27 mouse cellular contexts compared by ENCODE assay signal in genomic region chr4:44254579-44254978, GRCm38 (mm10). TPM values are rescaled to one million over a fixed set of nuclear protein-coding genes. Genes with fewer than 3 reads are reported as not detected.
"Had no signal": no experiment of that assay in that cellular context is flagged by ENCODE, and none has a peak within 500 bp of the region (broad histone marks: within the 10 kb centered on the region; RNA-seq: fewer than 3 reads in every experiment).

No protein-coding gene starts in this region.

- H3K4me3 ChIP-seq: embryonic facial prominence, embryonic 10.5 days; embryonic facial prominence, embryonic 12.5 days; embryonic facial prominence, embryonic 13.5 days; embryonic facial prominence, embryonic 15.5 days; erythroblast, embryonic 14.5 days; forebrain, embryonic 10.5 days; forebrain, embryonic 12.5 days; forebrain, embryonic 13.5 days; forebrain, embryonic 15.5 days; gastrocnemius, adult 2 months; heart, adult 2 months had no signal

- H3K36me3 ChIP-seq: embryonic facial prominence, embryonic 10.5 days; embryonic facial prominence, embryonic 12.5 days; embryonic facial prominence, embryonic 13.5 days; embryonic facial prominence, embryonic 15.5 days; forebrain, embryonic 10.5 days; forebrain, embryonic 12.5 days; forebrain, embryonic 15.5 days had no signal

- H3K4me1 ChIP-seq: embryonic facial prominence, embryonic 15.5 days had no signal

- H3K27ac ChIP-seq: embryonic facial prominence, embryonic 10.5 days; embryonic facial prominence, embryonic 12.5 days; embryonic facial prominence, embryonic 13.5 days; embryonic facial prominence, embryonic 15.5 days; forebrain, embryonic 10.5 days; forebrain, embryonic 12.5 days; forebrain, embryonic 13.5 days; forebrain, embryonic 15.5 days; gastrocnemius, adult 2 months; heart, adult 2 months had no signal

- H3K27me3 ChIP-seq: embryonic facial prominence, embryonic 12.5 days; forebrain, embryonic 12.5 days; forebrain, embryonic 13.5 days; forebrain, embryonic 15.5 days had no signal

- DNase-seq: cerebellum, adult 8-10 months; cerebellum, adult 9-10 months; cerebellum, adult 9-11 months; cerebellum, postnatal 10 days; cerebellum, postnatal 14 days; cerebellum, postnatal 25 days; cerebellum, postnatal 36 days; embryo, embryonic 11 days; forebrain, postnatal 0 days; gastrocnemius, adult 2 months; gastrocnemius, postnatal 10 days; gastrocnemius, postnatal 14 days; gastrocnemius, postnatal 25 days; gastrocnemius, postnatal 36 days; heart, adult 18-20 months; heart, adult 2 months had no signal

- H3K4me2 ChIP-seq: embryonic facial prominence, embryonic 12.5 days; embryonic facial prominence, embryonic 13.5 days; embryonic facial prominence, embryonic 15.5 days; forebrain, embryonic 12.5 days; forebrain, embryonic 13.5 days; forebrain, embryonic 15.5 days had no signal

- H3K9me3 ChIP-seq: embryonic facial prominence, embryonic 10.5 days; embryonic facial prominence, embryonic 12.5 days; embryonic facial prominence, embryonic 13.5 days; embryonic facial prominence, embryonic 15.5 days; forebrain, embryonic 10.5 days; forebrain, embryonic 12.5 days; forebrain, embryonic 13.5 days; forebrain, embryonic 15.5 days had no signal

- H3K9ac ChIP-seq: embryonic facial prominence, embryonic 12.5 days; embryonic facial prominence, embryonic 13.5 days; embryonic facial prominence, embryonic 15.5 days; forebrain, embryonic 12.5 days; forebrain, embryonic 13.5 days; forebrain, embryonic 15.5 days; forebrain, postnatal 0 days had no signal

RNA-seq across cellular contexts. Expression of gene Melk, which starts 46.1 kb away (rescaled TPM):
- total RNA-seq: gastrocnemius, adult 18-20 months; gastrocnemius, adult 2 months; gastrocnemius, adult 8-10 months had no signal
